Mouse (Mus musculus): ENCODE measurements around the gene Fam78a. TPM values are rescaled to one million over a fixed set of nuclear protein-coding genes. Genes with fewer than 3 reads are reported as not detected.

Fam78a gene
- total and polyA plus RNA-seq, 3 experiments, result 16.0 to 17.4 TPM; not detected in 1

GRCm38 (mm10) chr2:32104122-32104521 is 19.5 kb upstream of the Fam78a start:
- DNase-seq (ENCODE audit: low read depth, low spot score), result no peak
- Histone ChIP-seq H3K27ac (ENCODE audit: control insufficient read depth, low read depth, low read length) (no peak overlapping the region), H3K36me3 (ENCODE audit: control insufficient read depth in 1 of 2, insufficient read depth in 2 of 2, low read length in 2 of 2) (no peaks in the 10 kb centered on the region), H3K9me3 (replicated peaks; ENCODE audit: insufficient read depth, low read length) (no peaks in the 10 kb centered on the region), H3K4me3 (ENCODE audit: control insufficient read depth in 1 of 2, insufficient read depth in 1 of 2, low read depth in 2 of 2, low read length in 2 of 2) (no peak overlapping the region), H3K9ac (ENCODE audit: control insufficient read depth, low read depth, low read length, poor library complexity, severe bottlenecking) (no peak overlapping the region), H3K4me1 (ENCODE audit: control insufficient read depth in 1 of 2, insufficient read depth in 2 of 2, low read length in 2 of 2) (no peaks in the 10 kb centered on the region), H3K27me3 (ENCODE audit: control insufficient read depth in 1 of 2, insufficient read depth in 2 of 2, low read length in 2 of 2) (no peaks in the 10 kb centered on the region), H3K79me2 (ENCODE audit: control insufficient read depth, insufficient read depth, low read length, poor library complexity) (no peaks in the 10 kb centered on the region)
- TF ChIP-seq ELF1 (IDR thresholded peaks at IDR 0.05; ENCODE audit: low read depth, low read length) (no peak), CHD1 (IDR thresholded peaks at IDR 0.05; ENCODE audit: low read depth, low read length) (no peak), TCF12 (IDR thresholded peaks at IDR 0.05; ENCODE audit: low read depth, low read length) (no peak)

GRCm38 (mm10) chr2:32103557-32103956 is 18.9 kb upstream of the Fam78a start:
- Histone ChIP-seq H3K4me1 (ENCODE audit: control insufficient read depth in 1 of 2, insufficient read depth in 2 of 2, low read length in 2 of 2) (no peaks in the 10 kb centered on the region), H3K9me3 (replicated peaks; ENCODE audit: insufficient read depth, low read length) (no peaks in the 10 kb centered on the region), H3K4me3 (ENCODE audit: control insufficient read depth in 1 of 2, insufficient read depth in 1 of 2, low read depth in 2 of 2, low read length in 2 of 2) (no peak overlapping the region), H3K27ac (ENCODE audit: control insufficient read depth, low read depth, low read length) (no peak overlapping the region), H3K27me3 (ENCODE audit: control insufficient read depth in 1 of 2, insufficient read depth in 2 of 2, low read length in 2 of 2) (no peaks in the 10 kb centered on the region), H3K9ac (ENCODE audit: control insufficient read depth, low read depth, low read length, poor library complexity, severe bottlenecking) (no peak overlapping the region), H3K36me3 (ENCODE audit: control insufficient read depth in 1 of 2, insufficient read depth in 2 of 2, low read length in 2 of 2) (no peaks in the 10 kb centered on the region), H3K79me2 (ENCODE audit: control insufficient read depth, insufficient read depth, low read length, poor library complexity) (no peaks in the 10 kb centered on the region)
- TF ChIP-seq UBTF (IDR thresholded peaks at IDR 0.05; ENCODE audit: borderline replicate concordance, insufficient read depth, low read depth, low read length) (no peak), NRF1 (IDR thresholded peaks at IDR 0.05; ENCODE audit: insufficient read depth, low read depth, low read length, poor library complexity, severe bottlenecking) (no peak), MAFK (IDR thresholded peaks at IDR 0.05; ENCODE audit: borderline replicate concordance, low read depth, low read length) (no peak), E2F4 (IDR thresholded peaks at IDR 0.05; ENCODE audit: borderline replicate concordance, low read depth, low read length) (no peak), CTCF (IDR thresholded peaks at IDR 0.05 in 2 of 3, conservative IDR thresholded peaks at IDR 0.05 in 1 of 3; ENCODE audit: control insufficient read depth in 1 of 3, insufficient read depth in 1 of 3, low read depth in 2 of 3, low read length in 3 of 3, poor library complexity in 1 of 3, severe bottlenecking in 1 of 3) (no peak), MXI1 (IDR thresholded peaks at IDR 0.05; ENCODE audit: low read depth, low read length) (no peak), RCOR1 (IDR thresholded peaks at IDR 0.05; ENCODE audit: low read depth, low read length) (no peak), BHLHE40 (IDR thresholded peaks at IDR 0.05; ENCODE audit: borderline replicate concordance, low read depth, low read length) (no peak), RAD21 (IDR thresholded peaks at IDR 0.05; ENCODE audit: low read depth, low read length) (no peak), MAX (IDR thresholded peaks at IDR 0.05; ENCODE audit: low read length) (no peak), SIN3A (IDR thresholded peaks at IDR 0.05; ENCODE audit: low read length) (no peak), ZKSCAN1 (IDR thresholded peaks at IDR 0.05; ENCODE audit: low read depth, low read length) (no peak), ZC3H11A (IDR thresholded peaks at IDR 0.05; ENCODE audit: low read depth, low read length) (no peak), USF2 (IDR thresholded peaks at IDR 0.05; ENCODE audit: borderline replicate concordance in 1 of 2, insufficient read depth in 1 of 2, low read depth in 1 of 2, low read length in 2 of 2) (no peak), ELF1 (IDR thresholded peaks at IDR 0.05; ENCODE audit: low read depth, low read length) (no peak), TBP (IDR thresholded peaks at IDR 0.05; ENCODE audit: low read depth, low read length) (no peak), JUND (IDR thresholded peaks at IDR 0.05; ENCODE audit: low read depth, low read length) (no peak), POLR2AphosphoS5 (IDR thresholded peaks at IDR 0.05; ENCODE audit: borderline replicate concordance, low read depth, low read length) (no peak)
- no peak for DNase-seq (ENCODE audit: low read depth, low spot score)

Data from MEL (cell line).